Mouse (Mus musculus) adrenal gland, postnatal 14 days (tissue): ENCODE measurements at regions not wholly inside any gene's neighbourhood (a gene's known extent, or its start where the extent isn't known, plus 50 kb on each side); places are given as distances from the start of the nearest gene placed in this dataset.
A peak's percentile ranks its signal among the peaks of the same experiment; 100 is the strongest.

Experiments used
- DNase-seq: peaks from one replicate; pipeline ENCODE4 v3.0.0; 2021; ENCODE audit warnings: mixed read lengths

- DNase-seq: no peak
These were observed 131.8 kb upstream of the Cxcr4 start for GRCm38 (mm10) chr1:128723843-128724242.

- no peak for DNase-seq
These were observed 130.0 kb upstream of the Cxcr4 start for GRCm38 (mm10) chr1:128722061-128722471.

GRCm38 (mm10) chr1:128714843-128715242, 122.8 kb upstream of the Cxcr4 start:
- DNase-seq: no peak

- DNase-seq: no peak
These were observed 120.8 kb upstream of the Cxcr4 start for GRCm38 (mm10) chr1:128712876-128713275.

GRCm38 (mm10) chr1:128711121-128711520, 119.0 kb upstream of the Cxcr4 start:
- no peak for DNase-seq

- no peak for DNase-seq
These were observed 115.7 kb upstream of the Cxcr4 start for GRCm38 (mm10) chr1:128707747-128708146.

- no peak for DNase-seq
These were observed 114.1 kb upstream of the Cxcr4 start for GRCm38 (mm10) chr1:128706167-128706566.

GRCm38 (mm10) chr1:128705071-128705503, 113.0 kb upstream of the Cxcr4 start:
- DNase-seq: no peak

GRCm38 (mm10) chr1:128701326-128701725, 109.2 kb upstream of the Cxcr4 start:
- DNase-seq: peak; percentile 30

- no peak for DNase-seq
These were observed 105.9 kb upstream of the Cxcr4 start for GRCm38 (mm10) chr1:128697962-128698361.

GRCm38 (mm10) chr1:128695936-128696335, 103.8 kb upstream of the Cxcr4 start:
- DNase-seq: no peak

- DNase-seq: no peak
These were observed 100.7 kb upstream of the Cxcr4 start for GRCm38 (mm10) chr1:128692799-128693198.

- DNase-seq: no peak
These were observed 100.2 kb upstream of the Cxcr4 start for GRCm38 (mm10) chr1:128692313-128692712.

- no peak for DNase-seq
These were observed 95.3 kb upstream of the Cxcr4 start for GRCm38 (mm10) chr1:128687236-128687927.

- no peak for DNase-seq
These were observed 93.5 kb upstream of the Cxcr4 start for GRCm38 (mm10) chr1:128685467-128686137.

GRCm38 (mm10) chr1:128682942-128683341, 90.8 kb upstream of the Cxcr4 start:
- DNase-seq: no peak

GRCm38 (mm10) chr1:128681261-128681660, 89.2 kb upstream of the Cxcr4 start:
- peak; percentile 21 for DNase-seq

- peak; percentile 59 for DNase-seq
These were observed 88.4 kb upstream of the Cxcr4 start for GRCm38 (mm10) chr1:128680538-128680937.

GRCm38 (mm10) chr1:128680012-128680411, 87.9 kb upstream of the Cxcr4 start:
- DNase-seq: no peak

GRCm38 (mm10) chr1:128679005-128679980, 87.2 kb upstream of the Cxcr4 start:
- no peak for DNase-seq

GRCm38 (mm10) chr1:128675538-128675937, 83.4 kb upstream of the Cxcr4 start:
- no peak for DNase-seq

- DNase-seq: no peak
These were observed 80.2 kb upstream of the Cxcr4 start for GRCm38 (mm10) chr1:128672306-128672705.

GRCm38 (mm10) chr1:128671495-128671894, 79.4 kb upstream of the Cxcr4 start:
- no peak for DNase-seq
